21 mouse cellular contexts compared by ENCODE assay signal in genomic region chr17:26961572-26962240, GRCm38 (mm10). TPM values are rescaled to one million over a fixed set of nuclear protein-coding genes. Genes with fewer than 3 reads are reported as not detected.
DNase-seq lines count a peak whose midpoint lies in the region; ATAC-seq and TF ChIP-seq lines count a peak whose summit lies in the region.
"Had no signal": no experiment of that assay in that cellular context is flagged by ENCODE, and none has a peak within 500 bp of the region (broad histone marks: within the 10 kb centered on the region; RNA-seq: fewer than 3 reads in every experiment).

No protein-coding gene starts in this region.

- peak; percentile 65 to 73 for DNase-seq in cerebellum, postnatal 10 days
- no peak for DNase-seq in cerebellum, adult 11-12 months
- DNase-seq in hindbrain, embryonic 10.5 days (ENCODE audit: low spot score) = no peak
- DNase-seq in hindbrain, embryonic 11.5 days (ENCODE audit: low spot score) = no peak
- DNase-seq in embryonic facial prominence, embryonic 10.5 days (ENCODE audit: low spot score) = no peak
- DNase-seq: adrenal gland, postnatal 25 days; B cell, adult 2 months; cerebellum, adult 2 months; embryo, embryonic 11 days; gastrocnemius, postnatal 10 days; heart, postnatal 10 days; heart, postnatal 4 days had no signal

- H3K36me3 ChIP-seq in hindbrain, embryonic 10.5 days = peaks cover 98% of the 10 kb centered on the region
- peaks cover 21% of the 10 kb centered on the region for H3K36me3 ChIP-seq in hindbrain, embryonic 11.5 days (ENCODE audit: control insufficient read depth, insufficient read depth, low read length)
- H3K36me3 ChIP-seq in embryonic facial prominence, embryonic 10.5 days (replicated peaks) = peaks cover 99% of the 10 kb centered on the region
- no peaks in the 10 kb centered on the region for H3K36me3 ChIP-seq in myocyte (ENCODE audit: control insufficient read depth, insufficient read depth)

- H3K4me3 ChIP-seq in hindbrain, embryonic 10.5 days = no peak overlapping the region
- no peak overlapping the region for H3K4me3 ChIP-seq in hindbrain, embryonic 11.5 days (ENCODE audit: low read depth, low read length)
- H3K4me3 ChIP-seq in embryonic facial prominence, embryonic 10.5 days = no peak overlapping the region
- H3K4me3 ChIP-seq in myocyte = no peak overlapping the region
- H3K4me3 ChIP-seq: embryonic facial prominence, embryonic 12.5 days; intestine, embryonic 15.5 days had no signal

- 91% methylated on average over 21 of the region's 21 CpGs for WGBS in hindbrain, embryonic 10.5 days
- 87% methylated on average over 21 of the region's 21 CpGs for WGBS in hindbrain, embryonic 11.5 days
- WGBS in embryonic facial prominence, embryonic 10.5 days = 93% methylated on average over 21 of the region's 21 CpGs

- H3K9ac ChIP-seq in hindbrain, embryonic 11.5 days (ENCODE audit: low read depth, low read length) = no peak overlapping the region
- H3K9ac ChIP-seq: embryonic facial prominence, embryonic 12.5 days; hindbrain, embryonic 14.5 days; intestine, embryonic 15.5 days had no signal

- no peak for ATAC-seq in hindbrain, embryonic 11.5 days (ENCODE audit: low FRiP score)
- ATAC-seq in frontal cortex, adult (ENCODE audit: low TSS enrichment) = no peak
- ATAC-seq: activated CD4-positive, CD25-positive, alpha-beta regulatory T cell, adult 4 months; CD4-positive, CD25-positive, alpha-beta regulatory T cell, adult 4 months; forebrain, embryonic 14.5 days; intestine, embryonic 15.5 days; Patski had no signal

- no peak for TF ChIP-seq POLR2A in myocyte (IDR thresholded peaks at IDR 0.05; ENCODE audit: insufficient read length, low read depth)

- no peaks in the 10 kb centered on the region for H3K27me3 ChIP-seq in hindbrain, embryonic 10.5 days (ENCODE audit: insufficient read depth, poor library complexity, severe bottlenecking)
- H3K27me3 ChIP-seq in hindbrain, embryonic 11.5 days (ENCODE audit: control insufficient read depth, insufficient read depth, low read length) = no peaks in the 10 kb centered on the region
- no peaks in the 10 kb centered on the region for H3K27me3 ChIP-seq in embryonic facial prominence, embryonic 10.5 days (replicated peaks; ENCODE audit: low read depth, poor library complexity, severe bottlenecking)
- H3K27me3 ChIP-seq in myocyte (ENCODE audit: control insufficient read depth, insufficient read depth, insufficient read length) = no peaks in the 10 kb centered on the region
- H3K27me3 ChIP-seq: embryonic facial prominence, embryonic 12.5 days; intestine, embryonic 15.5 days; Patski had no signal

- no peaks in the 10 kb centered on the region for H3K9me3 ChIP-seq in hindbrain, embryonic 10.5 days
- no peaks in the 10 kb centered on the region for H3K9me3 ChIP-seq in hindbrain, embryonic 11.5 days (ENCODE audit: control insufficient read depth, low read length)
- H3K9me3 ChIP-seq in embryonic facial prominence, embryonic 10.5 days = no peaks in the 10 kb centered on the region
- H3K9me3 ChIP-seq: embryonic facial prominence, embryonic 12.5 days; intestine, embryonic 15.5 days had no signal

- H3K4me2 ChIP-seq in hindbrain, embryonic 11.5 days (replicated peaks; ENCODE audit: low read depth, low read length) = no peak overlapping the region
- H3K4me2 ChIP-seq in myocyte (ENCODE audit: low read depth) = no peak overlapping the region
- H3K4me2 ChIP-seq: embryonic facial prominence, embryonic 12.5 days; hindbrain, embryonic 14.5 days; intestine, embryonic 15.5 days had no signal

- peak overlapping the region; percentile 23; the same call in 1 of the 2 replicates for H3K27ac ChIP-seq in hindbrain, embryonic 10.5 days
- no peak overlapping the region for H3K27ac ChIP-seq in hindbrain, embryonic 11.5 days (ENCODE audit: low read depth, low read length)
- peak overlapping the region; percentile 19; the same call in 1 of the 2 replicates for H3K27ac ChIP-seq in embryonic facial prominence, embryonic 10.5 days (replicated peaks)
- H3K27ac ChIP-seq: embryonic facial prominence, embryonic 12.5 days; hindbrain, embryonic 14.5 days; intestine, embryonic 15.5 days had no signal

- H3K4me1 ChIP-seq in hindbrain, embryonic 10.5 days (replicated peaks) = no peaks in the 10 kb centered on the region
- no peaks in the 10 kb centered on the region for H3K4me1 ChIP-seq in hindbrain, embryonic 11.5 days (replicated peaks; ENCODE audit: control insufficient read depth, insufficient read depth, low read length)
- H3K4me1 ChIP-seq in embryonic facial prominence, embryonic 10.5 days = no peaks in the 10 kb centered on the region
- H3K4me1 ChIP-seq: embryonic facial prominence, embryonic 12.5 days; intestine, embryonic 15.5 days had no signal

- no peak overlapping the region for H3ac ChIP-seq in myocyte (ENCODE audit: control insufficient read depth, insufficient read length)

- H3K79me2 ChIP-seq in myocyte (ENCODE audit: control insufficient read depth, insufficient read depth) = no peaks in the 10 kb centered on the region

TF ChIP-seq in myocyte, 11 proteins besides CTCF, POLR2A, EP300 and RAD21:
- TF ChIP-seq TCF12 (IDR thresholded peaks at IDR 0.05; ENCODE audit: insufficient read depth, poor library complexity, severe bottlenecking) (peak; percentile 63), TCF3 (IDR thresholded peaks at IDR 0.05; ENCODE audit: insufficient read length, low read depth) (peak; percentile 82), POLR2AphosphoS2 (IDR thresholded peaks at IDR 0.05; ENCODE audit: insufficient read length, low read depth) (no peak), CEBPB (IDR thresholded peaks at IDR 0.05; ENCODE audit: insufficient read depth, poor library complexity, severe bottlenecking) (no peak), E2F4 (IDR thresholded peaks at IDR 0.05; ENCODE audit: insufficient read depth) (no peak), MYOD1 (IDR thresholded peaks at IDR 0.05; ENCODE audit: control insufficient read depth in 1 of 3, insufficient read length in 2 of 3, low read depth in 2 of 3) (peak in 2 of 3 experiments; percentile 90 to 96), MYOG (IDR thresholded peaks at IDR 0.05; ENCODE audit: control insufficient read depth in 1 of 3, insufficient read depth in 1 of 3, insufficient read length in 2 of 3, low read depth in 2 of 3) (peak in 2 of 3 experiments; percentile 98 to 99)

RNA-seq across cellular contexts. Expression of gene Zbtb9, which starts 11.3 kb away (rescaled TPM):
- polyA plus RNA-seq in hindbrain, embryonic 10.5 days (2016; fragmentation: Nextera tagmentation; extraction: Ambion mirVana) = 16.5 and 19.9 TPM in 2 replicates
- polyA plus RNA-seq in hindbrain, embryonic 11.5 days (2014; fragmentation: Nextera tagmentation; extraction: Ambion mirVana) = 10.5 and 13.2 TPM in 2 replicates
- polyA plus RNA-seq in embryonic facial prominence, embryonic 10.5 days (2016; fragmentation: Nextera tagmentation; extraction: Ambion mirVana) = 20.1 and 20.6 TPM in 2 replicates
- 8.8 TPM for polyA plus RNA-seq in myocyte (2012; fragmentation: generic; extraction: Trizol)

RNA-seq across cellular contexts. Expression of gene Syngap1, which starts 20.7 kb away (rescaled TPM):
- polyA plus RNA-seq in hindbrain, embryonic 10.5 days (2016; fragmentation: Nextera tagmentation; extraction: Ambion mirVana) = 2.0 TPM in 2 replicates
- polyA plus RNA-seq in hindbrain, embryonic 11.5 days (2014; fragmentation: Nextera tagmentation; extraction: Ambion mirVana) = 3.4 and 4.7 TPM in 2 replicates
- polyA plus RNA-seq in embryonic facial prominence, embryonic 10.5 days (2016; fragmentation: Nextera tagmentation; extraction: Ambion mirVana) = 1.4 and 1.6 TPM in 2 replicates
- 5.2 TPM for polyA plus RNA-seq in myocyte (2012; fragmentation: generic; extraction: Trizol)
- polyA plus RNA-seq: activated CD4-positive, CD25-positive, alpha-beta regulatory T cell, adult 4 months; CD4-positive, CD25-positive, alpha-beta regulatory T cell, adult 4 months had no signal

RNA-seq across cellular contexts. Expression of gene Cuta, which starts 22.3 kb away (rescaled TPM):
- polyA plus RNA-seq in hindbrain, embryonic 10.5 days (2016; fragmentation: Nextera tagmentation; extraction: Ambion mirVana) = 186 and 189 TPM in 2 replicates
- polyA plus RNA-seq in hindbrain, embryonic 11.5 days (2014; fragmentation: Nextera tagmentation; extraction: Ambion mirVana) = 135 and 154 TPM in 2 replicates
- polyA plus RNA-seq in embryonic facial prominence, embryonic 10.5 days (2016; fragmentation: Nextera tagmentation; extraction: Ambion mirVana) = 176 and 182 TPM in 2 replicates
- 169 TPM for polyA plus RNA-seq in myocyte (2012; fragmentation: generic; extraction: Trizol)

RNA-seq across cellular contexts. Expression of gene Phf1, which starts 28.9 kb away (rescaled TPM):
- polyA plus RNA-seq in hindbrain, embryonic 10.5 days (2016; fragmentation: Nextera tagmentation; extraction: Ambion mirVana) = 4.5 and 8.2 TPM in 2 replicates
- 4.5 and 5.5 TPM in 2 replicates for polyA plus RNA-seq in hindbrain, embryonic 11.5 days (2014; fragmentation: Nextera tagmentation; extraction: Ambion mirVana)
- 3.8 and 4.7 TPM in 2 replicates for polyA plus RNA-seq in embryonic facial prominence, embryonic 10.5 days (2016; fragmentation: Nextera tagmentation; extraction: Ambion mirVana)
- polyA plus RNA-seq in myocyte (2012; fragmentation: generic; extraction: Trizol) = 9.6 TPM

RNA-seq across cellular contexts. Expression of gene Kifc5b, which starts 44.8 kb away (rescaled TPM):
- 9.2 and 12.0 TPM in 2 replicates for polyA plus RNA-seq in hindbrain, embryonic 10.5 days (2016; fragmentation: Nextera tagmentation; extraction: Ambion mirVana)
- polyA plus RNA-seq in hindbrain, embryonic 11.5 days (2014; fragmentation: Nextera tagmentation; extraction: Ambion mirVana) = 4.6 and 5.9 TPM in 2 replicates
- 11.6 and 12.1 TPM in 2 replicates for polyA plus RNA-seq in embryonic facial prominence, embryonic 10.5 days (2016; fragmentation: Nextera tagmentation; extraction: Ambion mirVana)
- polyA plus RNA-seq in myocyte (2012; fragmentation: generic; extraction: Trizol) = 15.4 TPM

Comparison
In these comparisons a context has a peak if more than half of its experiments do, and no peak if none do; other contexts are left out.
1. DNase-seq: peak in cerebellum, postnatal 10 days (2 of 2); none in cerebellum, adult 11-12 months (single experiment), hindbrain, embryonic 10.5 days (single experiment), hindbrain, embryonic 11.5 days (single experiment) and embryonic facial prominence, embryonic 10.5 days (single experiment).